Mouse (Mus musculus): ENCODE measurements at regions not wholly inside any gene's neighbourhood (a gene's known extent, or its start where the extent isn't known, plus 50 kb on each side); places are given as distances from the start of the nearest gene placed in this dataset.

DNA sequence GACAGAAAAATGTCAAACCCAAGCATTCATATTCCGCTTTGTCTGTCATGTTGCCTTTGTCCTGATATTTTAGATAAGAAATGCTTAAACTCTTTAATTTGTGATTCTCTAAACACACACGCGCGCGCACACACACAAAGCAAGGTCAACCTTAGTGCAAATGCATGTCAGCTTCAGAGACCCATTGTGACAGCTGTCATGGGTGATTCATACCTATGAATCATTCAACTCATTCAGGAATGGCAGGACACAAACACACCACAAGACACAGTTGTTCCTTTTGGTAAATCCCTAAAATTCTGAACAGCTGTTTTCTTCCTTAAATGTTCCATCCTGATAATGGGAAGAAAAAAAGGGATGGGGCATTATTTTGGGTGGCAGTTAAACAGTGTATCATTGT is 144.1 kb upstream of the Dusp10 start:
- DNase-seq: no peak

DNA sequence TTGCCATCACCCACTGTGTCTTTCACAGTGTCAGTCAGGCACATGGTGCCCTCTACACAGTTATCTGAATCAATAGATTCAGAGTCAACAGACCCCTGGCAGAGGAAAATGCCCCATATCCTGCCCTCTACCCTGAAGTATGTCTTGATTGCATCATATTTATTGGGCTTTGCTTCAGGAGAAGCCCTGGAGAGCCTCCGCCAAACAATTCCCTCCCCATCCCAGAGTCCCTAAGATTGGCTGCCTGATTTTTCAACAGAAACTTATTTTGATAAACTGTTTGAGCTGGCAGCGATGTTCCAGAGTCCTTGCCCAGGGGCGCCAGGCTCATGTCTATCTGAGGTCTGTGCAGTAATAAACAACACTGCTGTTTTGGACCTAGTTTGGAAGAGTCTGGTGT is 117.2 kb upstream of the Dusp10 start:
- DNase-seq: no peak

DNA sequence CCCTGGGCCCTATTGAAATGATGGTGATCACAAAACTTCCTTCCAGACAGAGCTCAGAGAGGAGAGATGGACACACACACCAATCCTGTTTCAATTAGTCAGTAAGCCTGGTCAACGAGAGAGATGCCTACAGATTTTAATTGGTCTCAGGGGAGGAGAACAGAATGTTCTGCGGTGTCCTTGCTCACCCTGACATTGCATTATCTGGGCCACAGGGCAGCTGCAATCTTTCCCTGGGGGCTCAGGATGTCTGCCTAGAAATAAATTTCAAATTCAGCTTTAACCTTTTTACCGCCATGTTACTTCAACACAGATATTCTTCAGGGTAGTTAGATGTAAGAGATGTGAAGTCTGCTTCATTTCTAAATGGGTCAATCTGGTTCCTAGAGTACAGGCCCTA is 115.0 kb upstream of the Dusp10 start:
- DNase-seq: no peak

DNA sequence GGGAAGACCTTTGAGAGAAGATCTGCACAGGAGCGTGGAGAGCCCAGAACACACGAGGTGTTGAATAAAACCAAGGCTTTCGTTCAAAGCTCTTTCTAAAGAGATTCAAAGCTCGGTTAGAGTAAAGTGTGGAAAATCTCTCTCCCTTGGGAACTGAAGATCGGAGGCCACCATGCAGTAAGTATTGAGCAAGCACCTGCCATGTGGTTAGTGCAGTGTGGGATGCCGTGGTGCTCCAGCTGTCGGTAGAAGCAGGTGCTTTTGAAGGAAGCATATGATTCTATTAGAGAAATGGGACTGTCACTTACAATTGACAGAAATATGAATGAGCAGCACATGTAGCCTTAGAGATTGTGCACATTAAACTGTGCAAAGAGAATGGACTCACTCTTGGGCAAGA is 108.5 kb upstream of the Dusp10 start:
- DNase-seq: no peak

DNA sequence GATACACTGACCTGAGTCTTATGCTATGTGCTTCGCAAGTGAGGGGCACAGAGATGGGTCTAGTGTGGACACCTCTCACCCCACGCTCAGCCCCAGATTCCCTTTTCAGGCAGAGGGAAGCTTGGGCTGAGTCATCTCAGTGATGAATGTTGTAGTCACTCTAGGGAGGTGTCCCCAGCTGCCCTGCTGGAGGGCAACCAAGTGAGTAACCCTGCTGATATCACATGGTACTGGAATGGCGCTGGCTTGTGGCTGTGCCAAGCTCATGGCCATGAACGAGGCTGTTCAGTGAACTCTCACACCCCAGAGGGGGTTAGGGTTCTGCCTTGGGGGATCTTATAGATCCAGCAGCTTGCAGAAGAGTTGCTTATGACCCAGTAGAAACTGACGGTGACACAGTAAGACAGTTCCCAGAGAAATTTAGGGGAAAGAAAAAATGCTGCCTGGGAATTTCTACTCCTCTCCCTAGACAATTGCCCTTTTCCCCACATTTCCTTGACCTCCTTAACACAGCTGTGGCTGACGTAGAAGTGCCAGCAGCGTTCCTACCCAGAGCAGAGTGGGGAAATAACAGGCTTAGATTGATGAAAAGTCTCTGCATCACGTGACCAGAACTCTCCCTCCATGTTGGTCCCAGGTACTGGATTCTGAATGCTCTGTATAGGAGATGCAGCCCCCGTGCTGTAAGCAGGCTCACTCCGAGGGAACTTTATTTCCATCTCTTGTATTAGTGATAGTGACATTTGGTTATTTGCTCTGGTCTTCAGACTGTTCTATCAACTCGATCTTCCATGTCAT is 107.6 kb upstream of the Dusp10 start:
- peak; percentile 61 for DNase-seq

DNA sequence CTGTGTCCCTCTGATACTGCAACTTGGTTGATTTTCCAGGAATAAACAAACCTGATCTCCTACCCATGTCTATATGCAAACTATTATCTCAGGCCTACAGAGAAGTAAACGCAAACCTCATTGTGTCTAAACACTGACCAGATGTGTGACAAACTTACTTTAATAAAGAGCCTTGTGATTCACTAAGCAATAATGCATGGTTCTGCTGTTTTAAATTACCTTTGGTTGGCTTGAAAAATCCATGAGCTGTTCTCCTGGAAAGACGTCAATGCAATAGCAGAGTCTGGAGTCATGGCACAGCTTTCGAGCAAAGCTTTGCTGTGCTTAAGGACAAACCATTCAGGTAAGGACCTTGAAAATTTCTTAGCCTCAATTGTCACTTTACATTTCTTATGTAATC is 95.4 kb upstream of the Dusp10 start:
- no peak for DNase-seq

DNA sequence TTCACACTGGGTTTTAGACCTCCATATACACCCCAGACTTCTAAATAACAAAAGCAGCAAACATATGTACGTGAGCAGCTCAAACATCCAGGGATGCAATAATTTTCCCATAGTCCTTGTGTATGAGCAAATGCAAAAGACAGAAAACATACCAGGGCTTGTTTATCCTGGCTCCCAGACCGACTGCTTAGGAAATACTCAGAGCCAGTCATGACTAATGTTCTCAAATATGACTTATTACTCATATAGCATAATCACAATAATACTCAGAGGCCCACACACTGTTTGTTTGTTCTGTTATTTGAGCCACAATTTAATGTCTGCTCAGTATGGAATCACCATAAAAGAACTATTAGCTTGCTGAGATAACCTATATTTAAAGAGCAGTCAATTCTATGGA is 91.8 kb upstream of the Dusp10 start:
- no peak for DNase-seq

DNA sequence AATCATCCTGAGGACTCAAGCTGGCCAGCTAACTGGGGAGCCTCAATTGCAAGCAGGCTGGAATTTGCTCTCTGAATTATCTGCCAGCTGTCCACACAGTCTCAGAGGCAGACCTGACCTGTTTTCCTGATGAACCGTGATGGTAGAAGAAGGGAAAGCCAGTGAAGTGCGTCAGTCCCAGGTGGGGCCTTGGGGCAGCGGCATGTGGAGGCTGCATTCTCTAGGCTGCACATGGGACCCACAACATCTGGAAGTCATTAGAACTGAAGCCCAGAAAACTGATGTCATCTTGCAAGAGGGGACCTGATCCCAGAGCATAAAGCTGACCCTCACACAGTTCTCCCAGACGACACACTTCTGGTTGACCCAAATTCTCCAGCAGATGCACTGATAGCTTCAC is 84.6 kb upstream of the Dusp10 start:
- no peak for DNase-seq

DNA sequence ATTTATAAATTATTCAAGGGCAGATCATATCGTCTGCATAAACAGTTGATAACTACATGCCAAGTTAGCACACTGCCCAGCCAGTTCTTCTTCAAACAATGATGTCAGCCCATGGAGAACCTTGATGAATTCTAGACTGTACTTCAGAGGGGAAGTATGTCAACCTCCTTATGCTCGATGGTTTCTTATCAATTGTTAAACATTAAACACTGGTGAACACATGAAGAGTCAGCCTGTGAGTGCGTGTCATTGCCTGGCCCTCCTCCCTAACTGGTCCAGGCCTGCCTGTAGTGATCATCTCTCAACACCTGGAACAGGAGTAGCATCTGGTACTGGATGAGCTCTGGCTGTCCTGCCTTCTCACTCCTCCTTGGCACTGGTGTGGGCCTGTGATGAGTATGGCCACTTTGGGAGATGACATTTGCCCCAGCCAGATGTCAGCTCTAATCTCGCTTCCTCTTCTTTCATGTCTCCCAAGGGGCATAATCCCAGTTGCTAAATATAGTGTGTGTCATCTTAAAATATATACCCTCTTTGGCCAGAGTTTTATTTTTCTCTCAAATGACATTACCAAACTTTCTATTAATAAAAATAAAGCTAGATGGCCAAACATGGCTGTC is 82.6 kb upstream of the Dusp10 start:
- no peak for DNase-seq

DNA sequence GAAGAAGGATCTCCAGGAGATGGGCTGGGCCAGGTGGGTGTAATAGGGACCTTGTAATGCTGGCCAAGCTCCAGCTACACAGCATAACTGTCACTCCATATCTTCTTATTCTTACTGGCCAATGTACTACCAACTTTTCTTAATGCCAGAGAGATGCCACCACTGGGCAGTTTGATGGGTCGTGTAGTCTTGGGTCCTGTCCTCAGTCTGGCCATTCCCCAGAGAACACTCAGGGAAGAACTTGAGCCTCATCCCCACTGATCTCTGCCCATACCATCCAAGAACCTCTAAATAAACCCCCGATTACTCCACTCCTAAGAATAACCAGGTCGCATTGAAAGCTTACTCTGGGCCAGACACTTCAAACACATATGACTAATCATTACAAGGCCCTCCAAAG is 82.0 kb upstream of the Dusp10 start:
- DNase-seq: no peak

DNA sequence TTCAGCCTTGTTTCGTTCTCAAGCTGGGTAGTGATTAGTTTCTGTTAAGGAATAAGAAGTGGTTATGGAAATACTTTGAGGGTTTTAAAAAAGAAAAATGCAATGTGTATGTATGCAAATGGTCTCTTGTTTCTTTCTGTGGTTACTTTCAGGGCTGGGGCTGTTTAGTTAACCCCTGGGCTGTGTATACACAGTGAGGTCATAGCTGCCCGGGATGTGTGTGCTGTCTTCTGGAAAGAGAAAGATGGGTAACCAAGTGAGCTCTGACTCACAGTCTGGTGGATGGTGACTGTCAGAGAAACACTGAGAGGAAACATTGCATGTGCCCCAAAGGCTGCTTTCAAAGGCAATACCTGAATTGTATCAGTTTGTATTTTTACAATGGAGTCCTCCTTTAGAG is 79.3 kb upstream of the Dusp10 start:
- DNase-seq: no peak

DNA sequence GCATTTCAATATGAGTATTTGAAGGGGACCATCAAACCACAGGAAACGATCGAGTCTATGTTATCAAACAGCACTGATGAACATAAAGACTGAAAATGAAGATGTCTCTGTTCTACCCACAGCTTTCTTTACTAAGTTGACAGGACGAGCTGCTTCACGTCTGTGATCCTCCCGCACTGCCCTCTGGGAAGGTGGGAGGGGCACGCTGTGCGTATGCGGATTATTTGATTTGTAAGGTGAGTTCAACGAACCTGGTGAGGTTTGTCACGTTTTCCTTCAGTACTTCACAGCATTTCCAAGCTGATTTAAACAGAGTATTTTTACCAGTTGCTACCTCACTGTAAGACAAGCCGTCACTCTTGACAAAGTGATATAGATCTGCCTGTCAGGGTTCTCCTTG is 75.9 kb upstream of the Dusp10 start:
- DNase-seq: no peak

DNA sequence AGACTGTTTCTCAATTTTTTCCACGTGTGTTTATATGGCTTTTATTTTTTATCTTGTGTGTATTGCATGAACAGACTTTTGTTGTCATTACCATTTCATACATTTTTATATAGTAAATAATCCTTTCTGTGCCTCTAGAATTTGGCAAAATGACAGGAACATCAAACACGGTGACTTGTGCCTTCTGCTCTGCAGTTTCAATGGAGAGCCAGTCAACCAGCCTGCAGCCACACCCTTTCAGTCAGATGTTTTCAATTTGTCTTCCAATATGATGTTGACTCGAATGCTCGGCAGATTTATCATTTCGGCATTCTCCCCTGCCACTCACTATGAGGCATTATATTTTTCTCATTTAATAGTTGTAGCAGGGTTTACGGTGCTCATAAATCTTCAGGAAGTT is 74.7 kb upstream of the Dusp10 start:
- DNase-seq: no peak

DNA sequence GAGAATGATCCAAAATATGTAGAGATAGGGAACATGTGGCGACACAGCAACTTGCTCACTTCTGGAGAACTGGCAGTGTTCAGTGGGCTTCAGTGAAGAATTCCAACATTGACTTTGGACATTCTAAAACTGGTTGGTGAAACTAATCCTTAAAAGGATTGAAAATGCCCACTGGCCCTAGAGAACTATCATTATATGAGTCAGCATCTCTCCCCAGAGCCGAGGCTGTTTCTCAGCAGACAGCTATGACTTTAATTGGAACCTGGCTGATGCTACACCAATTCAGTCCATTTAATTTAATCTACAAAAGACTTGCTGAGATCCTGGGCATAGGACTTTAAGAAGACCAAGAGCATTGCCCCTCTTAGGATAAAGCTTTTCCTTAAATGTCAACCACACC is 72.4 kb upstream of the Dusp10 start:
- no peak for DNase-seq

DNA sequence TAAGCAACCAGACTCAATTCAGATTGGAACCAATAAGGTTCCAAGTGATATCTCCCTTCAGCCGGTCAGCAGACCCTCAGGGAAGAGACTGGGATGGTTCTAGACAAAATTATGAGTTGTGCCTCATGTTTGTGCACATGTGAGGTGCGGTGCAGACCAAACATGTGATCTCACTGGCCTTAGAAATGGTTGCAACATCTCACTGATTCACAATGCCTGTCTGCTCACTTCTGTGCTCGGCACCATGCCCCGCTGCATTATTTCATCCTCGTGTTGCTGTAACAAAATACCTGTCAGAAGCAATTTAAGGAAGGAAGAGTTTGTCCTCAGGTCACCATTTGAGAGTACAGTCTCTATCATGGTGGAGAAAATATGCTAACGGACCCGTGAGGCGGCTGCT is 66.9 kb upstream of the Dusp10 start:
- DNase-seq: no peak

DNA sequence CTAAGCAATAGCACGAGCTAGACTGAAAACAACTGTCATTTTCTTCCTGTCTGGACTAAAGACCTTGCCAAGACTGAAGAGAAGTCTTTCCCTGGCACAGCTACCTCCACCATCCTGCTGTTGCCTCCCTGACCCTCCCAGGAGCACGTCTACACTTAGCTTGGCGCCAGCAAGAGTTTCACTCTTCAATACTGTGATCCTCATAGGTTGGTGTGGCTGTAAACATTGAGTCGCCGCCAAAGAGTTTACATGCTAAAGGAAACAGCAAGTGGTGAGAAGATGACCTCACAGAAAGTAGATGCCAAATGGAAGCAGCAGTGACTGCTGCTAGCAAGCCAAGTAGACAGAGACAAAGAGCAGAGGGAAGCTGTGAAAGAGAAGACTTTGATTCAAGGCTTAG is 66.0 kb upstream of the Dusp10 start:
- peak; percentile 41 for DNase-seq

DNA sequence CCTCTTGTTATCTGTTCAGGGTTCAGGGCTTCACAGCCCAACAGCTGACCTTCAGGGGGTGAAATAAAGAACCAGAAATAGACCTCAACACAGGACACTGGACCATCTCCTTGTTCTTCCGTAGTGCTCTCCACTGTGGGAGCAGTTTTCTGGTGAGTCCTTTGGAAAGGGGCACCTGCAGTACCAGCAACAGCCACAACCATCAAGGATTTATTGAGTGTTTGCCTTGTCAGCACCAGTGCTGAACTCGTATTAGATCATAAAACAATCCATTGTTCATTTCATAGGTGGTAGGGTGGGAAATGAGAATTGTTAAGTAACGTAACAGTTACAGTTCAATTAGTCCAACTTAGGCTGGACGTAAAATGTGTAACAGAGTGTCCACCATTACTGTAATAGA is 63.9 kb upstream of the Dusp10 start:
- DNase-seq: no peak

DNA sequence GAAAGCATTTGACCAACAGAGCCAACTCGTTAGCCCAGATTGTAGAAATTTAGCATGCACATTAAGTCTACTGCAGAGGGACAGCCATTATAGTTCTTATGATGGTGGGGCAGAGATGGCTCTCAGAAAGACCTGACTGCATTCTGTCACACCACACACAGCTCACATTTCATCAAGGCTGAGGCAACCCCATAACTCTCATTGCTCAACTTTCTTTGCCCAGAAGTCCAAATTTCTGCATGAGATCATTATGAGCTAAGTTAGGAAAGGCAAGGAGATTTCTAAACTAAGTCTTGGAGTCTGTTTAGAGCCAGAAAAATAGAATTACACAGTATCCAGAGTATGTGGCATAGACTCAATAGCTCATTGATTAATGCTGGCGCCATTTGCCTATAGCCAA is 59.0 kb upstream of the Dusp10 start:
- no peak for DNase-seq

DNA sequence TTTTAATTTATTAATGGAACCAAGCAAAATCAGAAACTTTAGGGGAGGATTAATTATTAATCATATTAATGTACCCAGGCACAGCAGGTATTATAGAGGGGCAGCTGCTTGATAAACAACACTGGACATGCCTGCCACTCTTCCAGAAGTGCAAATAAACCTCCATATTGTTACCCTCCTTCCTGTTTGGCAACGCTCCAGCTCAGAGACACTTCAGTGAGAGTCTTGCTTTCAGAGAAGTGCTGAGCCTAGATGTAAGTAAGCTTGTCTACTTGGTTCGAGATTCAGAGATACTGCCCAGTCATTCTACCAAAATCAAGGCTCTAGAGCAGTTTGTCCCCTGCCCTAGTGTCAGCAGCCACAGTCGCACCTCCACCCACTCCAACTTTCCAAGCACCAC is 56.7 kb upstream of the Dusp10 start:
- DNase-seq: no peak

DNA sequence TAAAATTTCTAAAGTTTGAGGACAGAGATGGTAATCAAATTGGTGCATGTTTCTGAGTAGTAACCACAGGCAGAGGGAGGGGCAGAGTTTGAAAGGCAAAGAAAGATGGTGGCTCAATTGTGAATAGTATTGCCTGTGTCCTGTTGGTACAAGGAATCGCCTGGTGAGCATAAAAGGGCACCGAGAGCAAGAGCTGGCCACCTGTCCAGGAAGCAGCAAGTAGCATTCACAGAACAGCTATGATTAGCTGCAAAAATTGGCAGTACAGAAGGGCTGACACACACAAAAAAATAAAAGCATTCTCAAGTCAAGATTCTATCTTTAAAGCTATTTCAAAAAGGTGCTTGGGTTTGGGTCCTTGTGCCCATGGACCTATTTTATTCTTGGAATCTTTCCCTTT is 51.7 kb upstream of the Dusp10 start:
- DNase-seq: no peak

DNA sequence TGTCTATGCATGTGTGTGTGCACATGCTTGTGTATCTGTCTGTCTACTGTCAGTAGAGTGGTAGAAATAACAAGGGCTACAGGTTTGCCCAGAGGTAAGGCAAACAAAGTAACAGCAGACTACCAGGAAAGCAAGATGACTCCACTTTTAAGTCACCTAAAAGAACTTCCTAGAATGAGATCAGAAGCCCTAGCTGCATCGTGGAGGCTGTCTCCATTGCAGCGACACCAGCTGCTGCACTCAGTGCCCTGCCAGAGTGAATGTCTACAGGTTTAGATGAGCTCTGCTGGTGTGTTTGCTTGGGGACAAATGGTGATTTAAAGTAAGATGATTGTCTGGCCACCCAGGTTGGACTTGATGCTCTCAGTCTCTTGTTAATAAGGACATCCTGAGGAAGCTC is 50.6 kb upstream of the Dusp10 start:
- no peak for DNase-seq

DNA sequence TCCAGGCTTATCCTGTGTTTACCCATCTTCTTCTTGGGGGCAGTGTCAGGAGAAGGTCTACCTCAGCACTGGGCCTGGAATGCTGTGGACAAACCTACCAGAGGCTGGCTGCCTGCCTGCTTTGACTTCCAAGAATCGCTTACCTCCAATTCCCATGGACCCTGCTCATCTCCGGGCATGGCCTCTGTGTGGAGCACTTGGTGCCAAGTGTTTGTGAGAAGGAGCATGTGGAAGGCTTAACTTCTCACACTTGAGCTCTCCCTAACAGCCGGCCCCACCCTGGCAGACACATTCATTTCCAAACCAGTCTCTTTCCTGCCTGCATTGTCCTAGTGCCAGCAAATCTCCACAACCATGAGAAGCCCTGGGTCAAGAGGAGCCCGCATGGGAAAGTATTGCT is 49.8 kb upstream of the Dusp10 start:
- DNase-seq: no peak
